Mouse (Mus musculus) gastrocnemius, postnatal 25 days (tissue): ENCODE measurements around the gene Eif3f. TPM values are rescaled to one million over a fixed set of nuclear protein-coding genes. Genes with fewer than 3 reads are reported as not detected.

Experiments used
- DNase-seq: peaks from one replicate; pipeline ENCODE4 v3.0.0; 2022
- total RNA-seq, 2 experiments: library from RNA; stranded (reverse); gene quantifications; 1 replicate in 1 of 2; 2 replicates in 1 of 2; pipeline ENCODE4 v1.2.3; 2021

Gene Eif3f
- total RNA-seq, 2 experiments from 2014 or later, result 86.5 to 98.1 TPM

DNA sequence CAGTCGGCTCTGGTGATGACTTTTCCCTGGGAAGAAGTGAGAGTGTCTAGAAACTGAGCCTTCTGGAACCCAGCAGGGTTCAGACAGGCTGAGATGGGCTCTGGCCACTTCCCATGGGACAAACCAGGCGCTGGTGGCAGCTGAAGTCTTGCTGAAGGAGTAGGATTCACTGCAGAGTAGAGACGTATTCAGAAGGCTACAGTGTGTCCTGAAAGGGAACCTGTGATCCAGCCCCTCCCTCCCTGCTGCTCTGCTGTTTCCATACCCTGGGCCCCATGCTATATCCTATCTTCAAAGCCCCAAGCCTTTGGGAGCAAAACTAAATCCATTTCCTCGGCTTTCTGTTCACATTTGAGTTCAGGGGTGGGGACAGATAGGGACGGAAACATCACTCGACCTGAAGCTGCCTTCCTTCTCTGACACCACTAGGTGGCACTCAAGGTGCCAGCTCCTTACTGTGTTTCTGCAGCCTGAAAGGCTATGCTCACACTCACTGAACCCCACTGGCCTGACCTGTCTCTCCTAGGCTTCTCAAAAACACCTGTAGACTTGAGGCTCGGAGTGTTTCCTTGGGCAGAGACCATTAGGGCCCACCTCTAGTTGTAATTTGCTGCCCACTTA, 32.6 kb downstream of the Eif3f start:
- DNase-seq, result peak; percentile 30

DNA sequence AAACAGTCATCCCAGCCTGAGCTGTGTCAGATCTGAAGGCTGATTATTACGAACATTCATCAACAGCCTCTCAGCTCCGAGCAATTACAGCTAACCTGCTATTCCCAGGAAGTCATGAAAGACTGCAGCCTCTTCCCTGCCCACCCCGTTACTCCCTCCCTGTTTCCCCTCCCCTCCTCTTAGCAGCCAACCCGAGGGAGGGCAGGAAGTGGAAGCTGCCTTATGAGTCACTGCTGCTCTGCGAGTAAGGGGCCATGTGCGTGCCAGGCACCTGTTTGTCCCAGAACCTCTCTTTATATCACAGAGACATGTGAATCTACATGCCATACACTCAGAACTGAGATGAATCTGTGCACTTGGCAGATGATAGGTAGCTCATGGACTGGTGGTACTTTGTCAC, 34.0 kb downstream of the Eif3f start:
- DNase-seq, result no peak

DNA sequence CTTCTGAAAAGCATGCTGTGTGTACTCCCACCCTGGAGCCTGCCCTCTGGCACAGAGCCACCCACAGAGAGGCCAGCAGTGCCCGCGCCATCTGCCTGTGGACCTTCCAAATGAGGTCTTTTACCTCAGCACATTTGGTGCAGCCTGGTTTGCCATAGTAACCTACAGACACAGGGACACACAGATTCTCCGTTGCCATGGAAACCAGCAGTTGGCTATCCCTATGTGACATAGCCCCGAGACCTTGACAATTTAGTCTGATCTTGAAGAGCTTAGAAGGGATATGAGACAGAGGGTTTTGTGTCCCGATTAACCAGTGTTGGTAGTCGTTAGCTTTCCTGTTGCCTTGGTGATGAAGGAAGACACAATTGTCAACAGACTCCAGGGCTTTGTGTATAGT, 38.1 kb downstream of the Eif3f start:
- DNase-seq, result no peak

- no peak for DNase-seq
These were observed 51.9 kb downstream of the Eif3f start for GRCm38 (mm10) chr7:108985934-108986708.

- DNase-seq, result no peak
These were observed 57.0 kb downstream of the Eif3f start for GRCm38 (mm10) chr7:108991207-108991606.

Other genes starting within 250 kb of the Eif3f start
- not detected for gene Olfr512, start 221.1 kb upstream of the Eif3f start, total RNA-seq
- not detected for gene Olfr513, start 183.4 kb upstream of the Eif3f start, total RNA-seq
- not detected for gene Olfr514, start 108.4 kb upstream of the Eif3f start, total RNA-seq
- gene Olfr516, start 83.9 kb upstream of the Eif3f start, total RNA-seq, result not detected
- gene Olfr517, start 62.0 kb upstream of the Eif3f start, total RNA-seq, result not detected
- gene Olfr518, start 49.4 kb upstream of the Eif3f start, total RNA-seq, result not detected
- gene Olfr519, start 40.0 kb upstream of the Eif3f start, total RNA-seq, result not detected
- gene Nlrp10, start 4.2 kb upstream of the Eif3f start, total RNA-seq, result 1 to 10 TPM in 1 of 2 experiments, under 1 TPM in 1; 0.75 to 1.6 TPM
- under 1 TPM; 0.69 to 0.70 TPM for gene Tub, start 15.9 kb downstream of the Eif3f start, total RNA-seq
- 1 to 10 TPM; 1.6 to 1.7 TPM for gene Ric3, start 148.9 kb downstream of the Eif3f start, total RNA-seq
- 1 to 10 TPM; 2.4 to 3.0 TPM for gene Lmo1, start 240.8 kb downstream of the Eif3f start, total RNA-seq